Mouse (Mus musculus) A20 (cell line): Measurements from ENCODE around the gene Ppfia4.

Experiments
- DNase-seq: peaks from one replicate; pipeline ENCODE4 v3.0.0-alpha.2; 2011; ENCODE audit warnings: low read depth, low spot score

The Ppfia4 gene

DNA sequence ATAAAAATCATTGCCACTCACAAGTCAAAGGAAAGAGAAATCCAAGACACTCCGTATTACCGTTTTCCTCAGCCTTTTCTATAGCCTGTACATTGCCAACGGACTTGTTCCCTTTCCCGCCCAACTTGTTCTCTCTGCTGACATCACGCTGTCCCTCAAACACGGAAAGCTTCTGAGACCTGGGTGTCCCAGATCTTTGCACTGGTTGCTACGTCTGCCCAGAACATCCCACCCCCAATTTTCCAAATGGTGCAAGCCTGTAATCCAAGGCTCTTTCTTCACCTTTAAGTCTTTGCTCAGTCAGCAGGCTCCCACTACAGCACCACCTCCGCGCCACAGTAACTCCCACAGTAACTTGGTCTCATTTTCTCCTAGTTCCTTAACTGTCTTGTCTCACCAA, 27.8 kb downstream of the Ppfia4 start:
- DNase-seq, result no peak

DNA sequence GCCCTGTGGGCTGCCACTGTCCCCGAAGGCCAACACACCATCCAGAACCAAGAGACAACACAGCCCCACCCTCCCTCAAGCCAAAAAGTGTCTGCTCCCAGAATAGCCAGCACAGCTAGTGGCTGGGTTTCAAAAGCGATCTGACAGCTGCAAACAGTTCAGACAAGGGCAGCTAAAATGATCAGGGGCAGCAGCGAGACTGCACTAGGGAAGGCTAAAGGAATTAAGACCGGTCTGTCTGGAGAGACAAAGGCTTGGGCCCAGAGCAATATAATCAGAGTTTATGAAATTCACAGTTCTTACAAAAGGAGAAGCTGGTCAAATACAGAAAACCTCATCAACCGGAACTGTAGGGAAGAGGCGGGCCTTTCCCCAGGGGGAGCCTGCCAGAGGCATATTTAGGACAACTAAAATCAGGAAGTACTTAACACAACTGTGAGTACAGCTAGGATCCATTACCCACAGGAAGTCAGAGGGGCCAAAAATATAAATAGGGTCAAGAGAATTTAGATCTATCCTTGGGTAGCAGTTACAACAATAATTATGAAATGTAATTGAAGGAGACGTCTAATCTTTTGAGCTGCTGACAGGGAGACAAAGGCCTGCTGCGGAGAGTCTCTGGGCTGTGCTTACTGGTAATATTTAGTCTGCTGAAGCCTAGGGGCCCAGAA, 30.0 kb downstream of the Ppfia4 start:
- peak; percentile 76 for DNase-seq

DNA sequence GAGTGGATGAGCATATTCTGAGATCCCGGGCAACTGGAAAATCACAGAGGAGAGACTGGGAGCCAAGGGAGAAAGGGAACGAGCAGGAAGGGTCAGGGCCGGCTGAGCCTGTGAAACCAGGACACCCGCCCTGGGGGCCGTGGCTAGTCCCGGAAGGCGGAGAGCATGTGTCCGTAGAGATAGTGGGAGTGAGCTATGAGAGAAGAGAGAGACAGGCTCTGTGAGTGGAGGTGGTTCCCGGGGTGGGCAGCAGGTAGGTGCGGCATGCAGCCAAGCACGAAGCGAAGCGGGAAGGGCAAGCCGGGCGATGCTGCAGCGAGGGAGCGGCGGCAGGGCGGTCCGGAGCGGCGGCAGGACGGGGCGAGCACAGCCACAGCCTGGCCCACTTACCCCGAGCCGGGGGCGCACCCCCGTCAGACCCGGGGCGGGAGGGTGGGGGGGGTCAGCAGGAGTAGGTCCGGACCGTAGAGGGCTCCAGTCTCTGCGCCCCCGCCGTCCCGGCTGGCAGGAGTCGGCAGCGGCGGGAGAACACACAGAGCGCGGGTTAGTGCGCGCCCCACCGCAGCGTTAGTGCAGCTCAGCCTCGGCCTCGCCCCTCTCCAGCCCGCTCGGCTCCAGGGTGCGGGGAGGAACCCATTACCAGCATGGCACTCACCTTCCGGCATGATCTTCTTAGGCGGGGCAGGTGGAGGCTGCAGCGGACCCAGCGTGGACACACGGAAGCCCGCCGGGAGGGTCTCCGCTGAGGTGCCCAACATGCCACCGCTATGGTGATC, 33.9 kb downstream of the Ppfia4 start:
- no peak for DNase-seq

DNA sequence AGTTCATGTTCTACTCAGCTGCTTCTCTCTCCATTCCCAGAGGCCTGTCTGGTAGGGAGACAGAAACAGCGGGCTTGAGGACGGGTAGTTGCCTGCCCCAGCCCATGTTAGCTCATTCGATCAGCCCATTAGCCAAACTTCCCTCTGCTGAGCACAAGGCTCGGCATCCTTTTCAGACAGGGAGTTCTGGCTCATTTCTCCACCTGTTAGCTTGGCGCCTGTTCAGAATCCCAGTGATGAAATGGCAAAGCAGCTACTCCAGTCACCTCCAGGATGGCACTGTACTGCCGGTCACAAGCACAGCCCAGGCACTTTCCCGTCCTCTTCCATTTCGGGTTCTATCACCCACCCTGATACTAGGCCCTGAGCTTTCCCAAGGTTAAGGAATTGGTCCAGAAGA, 35.5 kb downstream of the Ppfia4 start:
- DNase-seq, result no peak

DNA sequence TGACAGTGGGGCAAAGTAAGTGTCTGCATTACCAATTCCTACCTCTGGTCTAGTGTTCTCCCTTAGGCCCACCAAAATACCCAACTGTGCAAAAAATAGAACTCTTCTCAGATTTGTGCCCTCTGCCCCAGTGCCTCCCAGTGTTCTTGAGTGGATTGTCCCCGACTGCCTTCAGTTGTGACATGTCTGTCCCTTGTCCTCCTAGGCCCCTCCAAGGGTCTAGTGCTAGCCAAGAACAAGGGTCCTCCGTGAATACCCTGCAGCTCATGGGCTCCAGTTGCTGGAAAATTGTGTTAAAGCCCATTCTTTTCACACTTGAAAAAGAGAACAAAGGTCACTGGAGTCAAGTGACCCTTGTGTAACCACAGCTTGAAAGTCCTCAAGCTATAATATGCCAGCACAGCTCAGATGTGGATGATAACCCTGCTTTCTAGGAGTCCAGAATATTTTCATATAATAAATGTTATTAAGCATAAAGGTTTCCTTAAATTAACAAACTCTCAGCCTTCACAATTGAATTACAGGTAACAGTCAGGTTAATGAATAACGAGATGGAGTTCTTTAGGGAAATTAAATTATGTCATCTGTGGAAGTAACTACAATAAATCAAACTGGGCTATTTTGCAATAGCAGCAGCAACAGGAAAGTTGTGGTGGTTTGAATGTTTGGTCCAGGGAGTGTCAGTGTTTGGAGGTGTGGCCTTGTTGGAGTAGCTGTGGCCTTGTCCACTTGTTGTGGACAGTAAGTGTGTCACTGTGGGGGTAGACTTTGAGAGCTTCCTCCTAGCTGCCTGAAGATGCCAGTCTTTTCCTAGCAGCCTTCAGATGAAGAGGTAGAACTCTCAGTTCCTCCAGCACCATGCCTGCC, 38.8 kb downstream of the Ppfia4 start:
- no peak for DNase-seq

DNA sequence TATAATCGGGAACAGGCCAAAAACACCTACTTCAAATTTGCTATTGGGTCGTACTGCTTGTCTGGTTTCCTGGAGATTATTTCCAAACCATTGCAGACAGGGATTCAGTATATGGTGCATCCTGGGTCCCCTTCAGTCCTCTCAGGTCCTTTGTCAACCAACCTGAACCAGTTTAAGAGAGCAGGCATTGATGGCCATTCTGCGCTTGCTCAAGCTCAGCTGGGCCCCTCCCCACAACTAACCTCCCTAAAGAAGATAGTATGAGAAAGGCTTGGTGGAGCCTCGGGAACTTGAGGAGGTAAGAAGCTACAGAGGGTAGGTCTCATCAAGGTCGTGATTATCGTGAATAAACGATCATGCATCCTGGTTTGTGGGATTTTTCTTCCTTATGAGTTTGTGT, 39.5 kb downstream of the Ppfia4 start:
- DNase-seq, result no peak

DNA sequence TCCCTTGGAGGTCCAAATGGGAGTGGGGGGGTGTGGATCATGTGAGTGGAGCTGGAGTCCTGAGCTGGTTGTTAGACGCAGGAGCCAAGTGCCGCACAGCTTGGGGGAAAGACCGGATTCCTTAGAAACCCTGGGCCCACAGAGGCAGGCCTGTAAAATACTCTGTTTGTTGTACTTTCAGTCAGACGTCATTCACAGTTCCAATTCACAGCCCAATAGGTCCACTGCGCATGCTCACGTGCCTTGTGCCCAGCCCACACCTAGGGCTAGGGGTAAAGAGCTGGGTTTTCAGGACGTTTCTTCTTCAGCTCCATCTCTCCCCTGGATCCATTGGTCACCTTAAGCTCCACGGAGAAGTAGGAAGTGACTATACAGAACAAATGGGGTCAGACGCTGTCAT, 40.1 kb downstream of the Ppfia4 start:
- no peak for DNase-seq

DNA sequence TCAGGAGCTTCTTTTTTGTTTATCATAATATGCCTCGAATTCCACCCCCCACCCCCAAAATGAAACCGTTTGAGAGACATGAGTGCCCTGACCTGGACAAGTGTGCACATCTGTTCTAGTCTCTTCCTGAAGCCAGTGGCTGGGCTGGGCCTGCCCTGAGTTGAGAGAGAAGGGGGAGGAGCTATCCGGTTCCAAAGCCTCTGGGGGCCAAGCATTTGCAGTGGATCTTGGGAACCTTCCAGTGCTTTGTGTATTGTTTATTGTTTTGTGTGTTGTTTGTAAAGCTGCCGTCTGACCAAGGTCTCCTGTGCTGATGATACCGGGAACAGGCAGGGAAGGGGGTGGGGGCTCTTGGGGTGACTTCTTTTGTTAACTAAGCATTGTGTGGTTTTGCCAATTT, 40.7 kb downstream of the Ppfia4 start:
- DNase-seq, result no peak

DNA sequence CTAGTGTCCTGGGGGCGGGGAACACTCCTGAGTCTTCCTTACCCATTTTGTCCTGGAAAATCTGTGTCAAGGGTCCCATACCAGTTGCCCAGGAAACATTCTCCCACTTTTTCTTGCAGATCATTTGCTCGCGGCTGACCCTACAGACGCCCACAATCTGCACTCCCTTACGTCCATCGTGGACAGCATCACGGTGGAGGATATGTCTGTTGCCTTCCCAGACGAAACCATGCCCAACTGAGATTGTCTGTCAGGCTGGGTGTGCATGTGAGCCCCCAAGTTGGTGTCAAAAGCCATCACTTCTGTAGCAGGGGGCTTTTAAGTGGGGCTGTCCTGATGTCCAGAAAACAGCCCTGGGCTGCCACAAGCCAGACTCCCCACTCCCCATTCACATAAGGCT, 41.2 kb downstream of the Ppfia4 start:
- no peak for DNase-seq

DNA sequence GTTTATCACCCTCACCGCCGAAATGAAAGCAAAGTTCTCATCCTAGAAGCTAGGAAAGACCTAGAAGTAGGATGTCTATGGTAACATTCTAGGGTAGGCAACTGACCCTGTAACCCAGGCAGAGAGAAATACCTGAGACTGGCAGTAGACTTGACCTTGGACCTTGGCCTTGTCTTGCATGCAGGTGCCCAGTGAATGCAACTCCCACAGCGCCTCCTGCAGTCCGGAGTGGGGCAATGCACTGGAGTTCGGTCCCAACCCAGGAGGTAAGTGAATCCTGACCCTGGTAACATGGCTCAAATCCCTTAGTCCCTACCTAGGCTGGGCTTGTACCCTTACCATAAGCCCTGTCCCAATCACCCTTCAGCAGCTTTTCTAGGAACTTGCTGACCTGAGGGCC, 41.8 kb downstream of the Ppfia4 start:
- peak; percentile 47 for DNase-seq

DNA sequence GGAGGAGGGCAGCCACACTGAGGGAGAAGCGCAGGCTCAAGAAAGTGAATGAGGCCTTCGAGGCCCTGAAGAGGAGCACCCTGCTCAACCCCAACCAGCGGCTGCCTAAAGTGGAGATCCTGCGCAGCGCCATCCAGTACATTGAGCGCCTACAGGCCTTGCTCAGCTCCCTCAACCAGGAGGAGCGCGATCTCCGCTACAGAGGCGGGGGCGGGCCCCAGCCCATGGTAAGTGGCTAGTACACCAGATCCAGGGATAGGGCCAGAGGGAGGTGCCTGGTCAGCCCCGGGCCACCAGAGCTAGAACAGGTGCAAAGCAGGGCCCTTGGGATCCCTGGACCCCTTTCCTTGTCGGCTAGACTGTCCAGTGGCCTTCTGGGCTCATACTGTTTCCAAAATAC, 42.4 kb downstream of the Ppfia4 start:
- no peak for DNase-seq

DNA sequence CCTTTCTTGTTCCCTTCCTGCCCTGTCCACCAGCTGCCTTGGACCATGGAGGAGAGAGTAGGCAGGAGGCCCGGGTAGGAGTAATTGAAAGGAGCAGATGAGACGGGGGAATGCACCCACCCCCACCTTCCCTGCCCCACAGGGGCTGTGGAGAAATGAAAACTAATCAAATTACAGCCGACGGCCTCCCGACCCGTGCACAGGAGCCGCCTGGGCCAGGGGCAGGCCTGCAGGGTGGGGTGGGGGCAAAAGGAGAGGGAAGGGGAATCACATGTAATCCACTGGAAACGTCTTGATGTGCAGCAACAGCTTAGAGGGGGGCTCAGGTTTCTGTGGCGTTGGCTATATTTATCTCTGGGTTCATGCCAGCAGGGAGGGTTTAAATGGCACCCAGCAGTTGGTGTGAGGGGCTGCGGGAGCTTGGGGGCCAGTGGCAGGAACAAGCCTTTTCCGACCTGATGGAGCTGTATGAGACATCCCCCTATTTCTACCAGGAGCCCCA, 43.1 kb downstream of the Ppfia4 start, which contains the start of gene Myog:
Gene Myog (plus strand): TSS at position 392 of the 502 bp plus-strand sequence.
- DNase-seq, result no peak

DNA sequence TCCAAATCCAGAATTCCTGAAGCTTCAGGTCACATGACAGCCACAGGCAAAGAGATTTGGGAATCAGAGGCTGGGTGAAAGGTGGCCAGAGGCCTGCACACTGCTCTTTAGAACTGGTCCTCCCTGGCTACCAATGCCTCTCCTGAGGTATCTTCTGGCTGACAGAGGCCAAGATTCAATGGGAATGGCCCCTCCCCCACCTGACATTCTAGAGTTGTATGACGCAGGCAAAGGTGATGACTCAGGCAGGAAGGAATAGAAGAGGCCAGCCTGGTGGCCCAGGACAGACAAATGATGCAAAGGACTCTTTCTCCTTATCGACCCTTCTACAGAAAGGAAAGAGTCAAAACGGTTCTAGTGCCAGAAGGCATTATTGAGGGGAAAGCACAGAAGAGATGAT, 44.5 kb downstream of the Ppfia4 start:
- DNase-seq, result no peak

DNA sequence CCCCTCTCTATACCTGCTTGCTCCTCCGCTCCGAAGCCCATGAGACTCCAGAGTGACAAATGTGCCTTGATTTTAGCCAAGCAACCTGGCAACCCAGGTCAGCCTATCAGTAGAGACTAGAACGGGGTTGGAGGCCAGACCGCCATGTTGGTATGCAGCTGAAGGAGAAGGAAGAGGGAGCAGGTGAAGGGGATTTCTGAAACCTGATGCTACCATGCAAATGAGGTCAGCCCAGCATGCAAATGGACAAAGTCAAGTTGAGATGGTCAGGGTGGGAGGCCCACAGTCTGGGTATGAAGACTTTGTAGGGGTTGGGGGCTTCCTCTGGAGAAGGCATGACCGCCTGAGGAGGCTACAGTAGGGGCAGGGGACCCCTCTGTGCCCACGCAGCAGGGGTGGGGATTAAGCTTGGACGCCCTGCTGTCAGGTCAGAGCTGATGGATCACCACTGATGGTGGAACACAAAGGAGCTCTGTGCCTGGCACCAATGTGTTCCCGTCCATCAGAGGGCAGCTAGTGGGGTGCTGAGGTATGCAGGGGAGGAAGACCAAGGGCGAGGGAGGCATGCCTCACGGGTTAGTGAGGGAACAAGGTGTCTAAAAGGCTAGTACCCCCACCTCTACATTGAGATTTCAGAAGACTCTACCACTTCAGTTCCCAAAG, 47.1 kb downstream of the Ppfia4 start:
- peak; percentile 36 for DNase-seq

DNA sequence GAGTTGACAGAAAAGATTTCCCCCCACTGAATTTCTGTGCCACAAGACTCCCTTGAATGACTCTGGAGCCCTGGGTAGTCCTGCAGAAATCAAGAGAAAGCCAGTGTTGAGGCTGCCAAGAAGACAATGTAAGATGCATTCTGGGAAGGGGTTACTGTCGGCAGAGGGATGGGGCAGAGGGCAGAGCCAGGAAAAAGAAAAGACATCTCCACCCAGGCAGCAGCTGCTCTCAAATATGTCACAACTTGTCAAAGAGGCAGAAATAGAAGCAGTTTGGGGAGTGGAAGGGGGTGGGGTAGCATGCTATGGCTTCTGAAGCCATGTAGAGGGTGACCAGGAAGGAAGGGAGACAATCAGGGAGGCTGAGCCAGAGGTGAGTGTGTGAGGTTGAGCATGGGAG, 49.6 kb downstream of the Ppfia4 start:
- no peak for DNase-seq

DNA sequence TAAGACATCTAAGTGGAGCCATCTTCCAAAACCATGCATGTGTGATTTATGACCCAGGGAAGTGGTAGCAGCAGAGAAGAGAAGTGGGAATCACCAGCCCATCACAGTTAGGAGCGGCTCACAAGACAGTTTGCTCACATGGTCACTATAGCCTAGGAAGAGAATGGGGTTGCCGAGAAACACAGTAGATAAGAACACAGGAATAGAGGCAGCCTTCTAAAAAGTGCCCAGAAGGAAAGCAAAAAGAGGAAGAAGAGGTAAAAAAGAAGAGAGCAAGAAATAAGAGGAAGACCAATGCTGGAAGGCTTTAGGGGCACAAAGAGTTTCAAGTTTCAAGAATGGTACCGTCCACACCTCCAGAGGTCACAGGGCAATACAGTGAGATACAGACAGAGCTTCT, 50.4 kb downstream of the Ppfia4 start:
- DNase-seq, result no peak

DNA sequence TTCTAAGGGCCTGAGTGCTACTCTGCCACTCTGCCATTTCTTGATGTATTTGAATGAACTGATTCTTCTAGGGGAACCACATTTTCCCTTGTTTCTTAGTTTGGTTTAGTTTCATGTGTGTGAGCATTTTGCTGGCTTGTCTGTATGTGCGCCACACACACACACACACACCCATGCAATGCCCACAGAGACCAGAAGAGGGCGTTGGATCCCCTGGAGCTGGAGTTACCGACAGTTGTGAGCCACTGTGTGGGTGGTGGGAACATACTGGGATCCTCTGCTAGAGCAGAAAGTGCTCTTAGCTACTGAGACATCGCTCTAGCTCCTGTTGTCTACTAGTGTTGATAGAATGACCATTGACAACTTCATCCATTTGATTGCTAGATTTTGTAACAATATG, 51.2 kb downstream of the Ppfia4 start:
- DNase-seq, result no peak

DNA sequence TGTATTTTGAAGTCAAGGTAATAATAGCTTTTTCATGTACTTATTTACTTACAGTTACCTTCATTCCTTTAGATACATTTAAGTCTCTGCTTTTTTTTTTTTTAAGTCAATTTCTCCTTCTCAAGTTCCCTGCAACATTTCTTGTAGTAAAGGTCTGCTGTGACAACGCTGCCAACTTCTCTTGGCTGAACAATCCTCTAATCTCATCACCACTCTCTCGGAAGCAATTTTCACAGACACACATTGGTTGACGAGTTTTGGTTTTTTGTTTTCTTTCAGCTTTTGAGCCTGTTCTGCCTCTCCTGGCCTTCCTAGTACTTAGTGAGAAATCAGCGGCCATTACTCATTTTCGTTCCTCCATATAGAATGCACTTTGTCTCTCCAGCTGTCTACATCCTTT, 52.6 kb downstream of the Ppfia4 start:
- DNase-seq, result no peak

DNA sequence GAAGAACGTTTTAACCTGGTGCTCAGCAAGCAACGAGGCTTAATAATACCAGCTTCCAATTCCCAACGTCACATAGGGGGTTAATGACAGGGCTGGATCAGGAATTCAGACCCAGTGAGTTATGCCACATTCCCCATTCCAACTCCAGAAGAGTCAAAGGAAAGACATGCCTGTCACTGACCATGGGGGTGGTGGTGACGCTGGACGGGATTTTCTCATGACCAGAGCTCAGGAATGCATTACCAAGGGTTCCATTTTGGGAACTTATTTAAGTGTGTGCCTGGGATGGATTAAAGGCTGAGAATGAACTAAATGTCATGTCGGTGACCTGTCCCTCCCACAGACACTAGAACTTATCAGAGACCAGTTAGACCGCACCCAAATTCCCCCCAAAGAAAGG, 55.9 kb downstream of the Ppfia4 start:
- no peak for DNase-seq

DNA sequence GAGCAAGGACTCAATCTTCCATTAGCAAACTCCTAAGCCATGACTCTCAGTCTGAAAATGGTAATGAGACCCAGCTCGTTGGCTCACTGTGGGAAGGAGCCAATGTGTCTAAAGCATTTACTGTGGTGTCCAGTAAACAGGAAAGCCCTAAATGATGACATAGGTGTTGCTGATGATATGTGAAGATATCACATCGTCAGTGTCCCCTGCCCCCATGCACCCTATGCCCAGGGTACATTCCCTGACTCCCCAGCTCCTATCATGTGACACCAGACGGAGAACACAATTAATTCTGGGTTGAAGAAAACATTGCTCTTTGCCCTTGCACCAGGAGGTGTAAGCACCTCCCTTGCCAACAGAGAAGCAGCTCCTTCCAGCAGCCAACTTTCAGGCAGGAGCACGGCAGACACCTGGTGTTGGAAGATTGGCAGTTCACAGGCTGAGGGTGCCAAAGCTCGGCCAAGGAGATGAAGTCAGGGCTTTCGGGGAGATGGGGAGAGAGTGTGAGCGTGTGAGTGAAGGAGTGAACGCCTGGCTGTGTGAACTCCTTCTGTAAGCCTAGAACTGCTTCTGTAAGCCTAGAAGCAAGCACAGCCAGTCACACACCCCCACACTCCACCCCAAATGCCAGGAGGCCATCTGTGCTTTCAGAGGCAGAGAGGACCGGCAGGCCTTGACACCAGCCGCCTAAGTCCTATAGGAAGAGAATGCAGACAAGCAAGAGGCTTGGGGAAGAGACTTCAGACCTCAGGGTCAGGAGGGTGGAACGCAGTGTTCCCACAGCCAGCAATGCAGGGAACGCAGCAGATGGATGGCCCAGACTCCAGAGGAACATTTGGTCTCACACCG, 56.9 kb downstream of the Ppfia4 start:
- DNase-seq, result no peak

DNA sequence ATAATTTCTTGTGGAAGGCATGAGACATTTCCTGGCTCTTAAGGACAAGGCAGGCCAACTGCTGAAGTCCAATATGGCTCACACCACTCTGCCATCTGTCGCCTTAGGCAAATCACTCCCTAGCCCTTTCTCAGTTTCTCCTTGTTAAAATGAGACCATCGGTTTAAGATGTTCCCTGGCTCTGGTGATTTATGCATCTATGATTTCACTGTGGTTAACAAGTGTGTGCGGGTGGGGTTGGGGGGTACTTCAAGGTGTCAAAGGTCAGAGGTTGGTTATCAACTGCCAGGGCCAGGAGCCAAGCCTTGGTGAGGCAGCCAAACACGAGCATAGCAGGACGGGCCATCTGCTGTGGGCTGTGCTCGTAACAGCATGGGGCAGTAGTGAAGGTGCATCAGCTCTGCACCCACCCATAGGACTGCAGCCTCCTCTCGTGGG, 58.2 kb downstream of the Ppfia4 start:
- no peak for DNase-seq
